Mouse (Mus musculus) cerebral cortex, adult 2 months (tissue): ENCODE measurements around the gene Spint1.

Source experiments
- WGBS: fragments of 180-500 bp; shearing (Covaris S2); methylation state at CpG from one replicate; pipeline ENCODE4 v1.1.7; 2018; 5-methylcytosine and 5-hydroxymethylcytosine counted together

Spint1 gene

GRCm38 (mm10) chr2:119242548-119242947 lies 5.4 kb downstream of the Spint1 start:
- 73% methylated on average over 9 of the region's 9 CpGs for WGBS

- WGBS = 77% methylated on average over 7 of the region's 7 CpGs
Observed at GRCm38 (mm10) chr2:119245246-119245645, 8.1 kb downstream of the Spint1 start.

GRCm38 (mm10) chr2:119247904-119248303 lies 10.7 kb downstream of the Spint1 start:
- 70% methylated on average over 9 of the region's 9 CpGs for WGBS

GRCm38 (mm10) chr2:119249592-119250061 lies 12.5 kb downstream of the Spint1 start:
- 82% methylated on average over 4 of the region's 4 CpGs for WGBS

GRCm38 (mm10) chr2:119250377-119250776 lies 13.2 kb downstream of the Spint1 start:
- WGBS = 53% methylated on average over 5 of the region's 5 CpGs

GRCm38 (mm10) chr2:119250826-119251478 lies 13.8 kb downstream of the Spint1 start:
- WGBS = 17% methylated on average over 11 of the region's 11 CpGs

- WGBS = 19% methylated on average over 7 of the region's 7 CpGs
Observed at GRCm38 (mm10) chr2:119254976-119255375, 17.8 kb downstream of the Spint1 start.

GRCm38 (mm10) chr2:119260518-119260917 lies 23.4 kb downstream of the Spint1 start:
- 75% methylated on average over 1 of the region's 1 CpGs for WGBS

GRCm38 (mm10) chr2:119261326-119261725 lies 24.2 kb downstream of the Spint1 start:
- WGBS = 64% methylated on average over 2 of the region's 2 CpGs

- WGBS = 54% methylated on average over 8 of the region's 8 CpGs
Observed at GRCm38 (mm10) chr2:119262978-119263377, 25.8 kb downstream of the Spint1 start.

- 73% methylated on average over 5 of the region's 5 CpGs for WGBS
Observed at GRCm38 (mm10) chr2:119263813-119264212, 26.7 kb downstream of the Spint1 start.

GRCm38 (mm10) chr2:119270286-119270642 lies 33.1 kb downstream of the Spint1 start:
- 57% methylated on average over 9 of the region's 9 CpGs for WGBS

- WGBS = 2% methylated on average over 49 of the region's 49 CpGs
Observed at GRCm38 (mm10) chr2:119270643-119271331, 33.6 kb downstream of the Spint1 start, which contains the start of gene Rhov. TSS of gene Rhov (minus strand) at chr2:119271272.

GRCm38 (mm10) chr2:119274126-119274525 lies 37.0 kb downstream of the Spint1 start:
- 55% methylated on average over 1 of the region's 1 CpGs for WGBS

- 82% methylated on average over 7 of the region's 7 CpGs for WGBS
Observed at GRCm38 (mm10) chr2:119276926-119277325, 39.8 kb downstream of the Spint1 start.

- 91% methylated on average over 23 of the region's 23 CpGs for WGBS
Observed at GRCm38 (mm10) chr2:119277810-119278209, 40.6 kb downstream of the Spint1 start.

GRCm38 (mm10) chr2:119281899-119282565 lies 44.9 kb downstream of the Spint1 start:
- 84% methylated on average over 7 of the region's 7 CpGs for WGBS

GRCm38 (mm10) chr2:119287372-119287771 lies 50.2 kb downstream of the Spint1 start:
- WGBS = 96% methylated on average over 5 of the region's 5 CpGs

- under 1% methylated on average over 31 of the region's 31 CpGs for WGBS
Observed at GRCm38 (mm10) chr2:119288270-119288882, 51.2 kb downstream of the Spint1 start, which contains the start of gene Vps18. TSS of gene Vps18 (plus strand) at chr2:119288740.

GRCm38 (mm10) chr2:119289014-119289416 lies 51.9 kb downstream of the Spint1 start:
- under 1% methylated on average over 11 of the region's 11 CpGs for WGBS

GRCm38 (mm10) chr2:119292281-119292680 lies 55.1 kb downstream of the Spint1 start:
- 90% methylated on average over 5 of the region's 5 CpGs for WGBS

GRCm38 (mm10) chr2:119292852-119293251 lies 55.7 kb downstream of the Spint1 start:
- 92% methylated on average over 17 of the region's 17 CpGs for WGBS
